ENCODE assay signal across 8 mouse cellular contexts in genomic region chr14:77783217-77783616, GRCm38 (mm10).
DNase-seq lines count a peak whose midpoint lies in the region; ATAC-seq and TF ChIP-seq lines count a peak whose summit lies in the region.
"Had no signal": no experiment of that assay in that cellular context is flagged by ENCODE, and none has a peak within 500 bp of the region (broad histone marks: within the 10 kb centered on the region; RNA-seq: fewer than 3 reads in every experiment).

No protein-coding gene starts in this region.

- peak; percentile 20 for DNase-seq in kidney, postnatal 10 days
- DNase-seq in adrenal gland, postnatal 14 days = peak; percentile 49
- no peak for DNase-seq in gastrocnemius, postnatal 14 days
- DNase-seq in urinary bladder, postnatal 10 days (ENCODE audit: low spot score) = no peak
- DNase-seq: forebrain, postnatal 0 days had no signal

- no peaks in the 10 kb centered on the region for H3K9me3 ChIP-seq in kidney, embryonic 14.5 days (ENCODE audit: control insufficient read depth, low read length)
- peaks cover 3% of the 10 kb centered on the region; the same call in 1 of the 2 replicates for H3K9me3 ChIP-seq in E14TG2a.4 (ENCODE audit: low read length)

- no peaks in the 10 kb centered on the region for H3K27me3 ChIP-seq in kidney, embryonic 14.5 days (ENCODE audit: control insufficient read depth, insufficient read depth, low read length)
- H3K27me3 ChIP-seq in E14TG2a.4 (ENCODE audit: insufficient read depth, low read length) = peaks cover 3% of the 10 kb centered on the region; the same call in 1 of the 2 replicates
- no peaks in the 10 kb centered on the region for H3K27me3 ChIP-seq in small intestine, adult 2 months (ENCODE audit: control insufficient read depth, insufficient read depth, low read length)

- H3K4me2 ChIP-seq in kidney, embryonic 14.5 days (replicated peaks; ENCODE audit: low read depth, low read length) = no peak overlapping the region

- peak; percentile 84 for TF ChIP-seq CTCF in E14TG2a.4 (conservative IDR thresholded peaks at IDR 0.05; ENCODE audit: low read length)
- TF ChIP-seq CTCF in small intestine, adult 2 months (IDR thresholded peaks at IDR 0.05; ENCODE audit: extremely low read depth, insufficient read length, insufficient replicate concordance, low read depth, low read length) = peak; percentile 24; the same call in 1 of the 2 replicates

- H3K4me1 ChIP-seq in kidney, embryonic 14.5 days (ENCODE audit: control insufficient read depth, insufficient read depth, low read length) = no peaks in the 10 kb centered on the region
- H3K4me1 ChIP-seq in E14TG2a.4 (replicated peaks; ENCODE audit: low read depth, low read length) = peaks cover 4% of the 10 kb centered on the region
- no peaks in the 10 kb centered on the region for H3K4me1 ChIP-seq in small intestine, adult 2 months (ENCODE audit: control insufficient read depth, insufficient read depth, insufficient read length, low read length)

- ATAC-seq in kidney, embryonic 14.5 days (ENCODE audit: low FRiP score, low TSS enrichment) = no peak
- ATAC-seq: forebrain, postnatal 0 days had no signal

- TF ChIP-seq POLR2A in small intestine, adult 2 months (IDR thresholded peaks at IDR 0.05; ENCODE audit: low read depth, low read length) = no peak

- no peak overlapping the region for H3K4me3 ChIP-seq in kidney, embryonic 14.5 days (ENCODE audit: low read length)
- H3K4me3 ChIP-seq in E14TG2a.4 (replicated peaks; ENCODE audit: low read length) = no peak overlapping the region
- H3K4me3 ChIP-seq in small intestine, adult 2 months (ENCODE audit: low read depth, low read length) = no peak overlapping the region

- H3K27ac ChIP-seq in kidney, embryonic 14.5 days (ENCODE audit: low read depth, low read length) = no peak overlapping the region
- no peak overlapping the region for H3K27ac ChIP-seq in small intestine, adult 2 months (ENCODE audit: insufficient read depth, low read depth, low read length)

- intact Hi-C loops in gastrocnemius, postnatal 14 days (cut with DNase I; ENCODE audit: low total_unique reads) = no loop called here

- no peaks in the 10 kb centered on the region for H3K36me3 ChIP-seq in kidney, embryonic 14.5 days (ENCODE audit: control insufficient read depth, insufficient read depth, low read length)
- H3K36me3 ChIP-seq in E14TG2a.4 (ENCODE audit: insufficient read depth, low read length) = no peaks in the 10 kb centered on the region
- no peaks in the 10 kb centered on the region for H3K36me3 ChIP-seq in small intestine, adult 2 months (ENCODE audit: control insufficient read depth, insufficient read depth, low read length)

- H3K9ac ChIP-seq in kidney, embryonic 14.5 days (ENCODE audit: low read depth, low read length) = no peak overlapping the region
- H3K9ac ChIP-seq: forebrain, postnatal 0 days had no signal

Comparison
In these comparisons a context has a peak if more than half of its experiments do, and no peak if none do; other contexts are left out.
1. DNase-seq: peak in kidney, postnatal 10 days (single experiment) and adrenal gland, postnatal 14 days (single experiment); none in gastrocnemius, postnatal 14 days (single experiment) and urinary bladder, postnatal 10 days (single experiment).